Mouse (Mus musculus) olfactory bulb, adult 2 months (tissue): ENCODE results near the gene Gimap8.

ENCODE experiments used
- CTCF ChIP-seq: fragments of 200-500 bp; IDR thresholded peaks from 2 replicates; pipeline ENCODE4 v1.5.1; 2012; ENCODE audit warnings: low read depth, mild to moderate bottlenecking, low read length, moderate library complexity; ENCODE audit not compliant: insufficient read depth
- POLR2A ChIP-seq: fragments of 200-500 bp; IDR thresholded peaks from 2 replicates; pipeline ENCODE4 v1.6.1; 2012; ENCODE audit warnings: mild to moderate bottlenecking, low read depth, low read length, moderate library complexity; ENCODE audit not compliant: insufficient read depth

- no peak for TF ChIP-seq POLR2A
- no peak for TF ChIP-seq CTCF
These were observed 51.9 kb downstream of the Gimap8 start for GRCm38 (mm10) chr6:48698888-48699287.
